7 mouse cellular contexts compared by ENCODE assay signal in genomic region chr10:79793738-79794490, GRCm38 (mm10). TPM values are rescaled to one million over a fixed set of nuclear protein-coding genes. Genes with fewer than 3 reads are reported as not detected.
DNase-seq lines count a peak whose midpoint lies in the region; ATAC-seq lines count a peak whose summit lies in the region.

No protein-coding gene starts in this region.

- no peaks in the 10 kb centered on the region for H3K36me3 ChIP-seq in heart, embryonic 11.5 days (ENCODE audit: control insufficient read depth, insufficient read depth, low read length)
- no peaks in the 10 kb centered on the region for H3K36me3 ChIP-seq in midbrain, embryonic 13.5 days

- no peaks in the 10 kb centered on the region for H3K9me3 ChIP-seq in heart, embryonic 11.5 days (replicated peaks; ENCODE audit: control insufficient read depth, low read length)
- H3K9me3 ChIP-seq in midbrain, embryonic 13.5 days = no peaks in the 10 kb centered on the region

- peak overlapping the region; percentile 93 for H3K4me2 ChIP-seq in heart, embryonic 11.5 days
- H3K4me2 ChIP-seq in midbrain, embryonic 13.5 days (replicated peaks) = peak overlapping the region; percentile 93

- H3K4me1 ChIP-seq in heart, embryonic 11.5 days (ENCODE audit: control insufficient read depth, insufficient read depth, low read length) = peaks cover 10% of the 10 kb centered on the region
- peaks cover 43% of the 10 kb centered on the region for H3K4me1 ChIP-seq in midbrain, embryonic 13.5 days (replicated peaks)

- peak overlapping the region; percentile 42 for H3K27ac ChIP-seq in heart, embryonic 11.5 days (ENCODE audit: low read depth, low read length)
- H3K27ac ChIP-seq in midbrain, embryonic 13.5 days = peak overlapping the region; percentile 95

- H3K9ac ChIP-seq in heart, embryonic 11.5 days (ENCODE audit: low read depth, low read length) = peak overlapping the region; percentile 94
- H3K9ac ChIP-seq in midbrain, embryonic 13.5 days (replicated peaks) = peak overlapping the region; percentile 99

- H3K27me3 ChIP-seq in heart, embryonic 11.5 days (ENCODE audit: control insufficient read depth, insufficient read depth, low read length) = no peaks in the 10 kb centered on the region
- H3K27me3 ChIP-seq in midbrain, embryonic 13.5 days = no peaks in the 10 kb centered on the region

- ATAC-seq in heart, embryonic 11.5 days (replicated peaks; ENCODE audit: insufficient number of reproducible peaks, low FRiP score, low TSS enrichment) = no peak
- ATAC-seq in midbrain, embryonic 13.5 days = peak; percentile 38

- 2% methylated on average over 36 of the region's 38 CpGs for WGBS in heart, embryonic 11.5 days (ENCODE audit: insufficient replicate concordance)
- WGBS in midbrain, embryonic 13.5 days = 1% methylated on average over 35 of the region's 38 CpGs

- peak overlapping the region; percentile 87 for H3K4me3 ChIP-seq in heart, embryonic 11.5 days (ENCODE audit: low read depth, low read length)
- peak overlapping the region; percentile 96 for H3K4me3 ChIP-seq in midbrain, embryonic 13.5 days (replicated peaks)

- peak; percentile 32 to 34 for DNase-seq in thymus, adult 18-20 months
- DNase-seq in thymus, postnatal 36 days = no peak
- peak; percentile 68 for DNase-seq in cerebellum, adult 9-10 months
- DNase-seq in layer of hippocampus, adult 9-11 months = peak; percentile 67
- DNase-seq in c-Kit-positive CD71-positive TER-119-positive erythroid progenitor cells, embryonic 14.5 days (ENCODE audit: low spot score) = no peak

RNA-seq across cellular contexts. Expression of gene Palm, which starts 0.5 kb away (rescaled TPM):
- polyA plus RNA-seq in heart, embryonic 11.5 days (2014; fragmentation: Nextera tagmentation; extraction: Ambion mirVana) = 66.6 and 70.1 TPM in 2 replicates
- polyA plus RNA-seq in midbrain, embryonic 13.5 days (2015; fragmentation: Nextera tagmentation; extraction: Ambion mirVana) = 246 and 261 TPM in 2 replicates

RNA-seq across cellular contexts. Expression of gene Prss57, which starts 3.2 kb away (rescaled TPM):
- not detected in 2 replicates for polyA plus RNA-seq in heart, embryonic 11.5 days (2014; fragmentation: Nextera tagmentation; extraction: Ambion mirVana)
- polyA plus RNA-seq in midbrain, embryonic 13.5 days (2015; fragmentation: Nextera tagmentation; extraction: Ambion mirVana) = not detected in 2 replicates

RNA-seq across cellular contexts. Expression of gene Fstl3, which starts 16.8 kb away (rescaled TPM):
- 11.4 TPM in 2 replicates for polyA plus RNA-seq in heart, embryonic 11.5 days (2014; fragmentation: Nextera tagmentation; extraction: Ambion mirVana)
- 0.63 and 1.1 TPM in 2 replicates for polyA plus RNA-seq in midbrain, embryonic 13.5 days (2015; fragmentation: Nextera tagmentation; extraction: Ambion mirVana)

RNA-seq across cellular contexts. Expression of gene Misp, which starts 26.9 kb away (rescaled TPM):
- 0.63 and 0.89 TPM in 2 replicates for polyA plus RNA-seq in heart, embryonic 11.5 days (2014; fragmentation: Nextera tagmentation; extraction: Ambion mirVana)
- 0.36 and 0.85 TPM in 2 replicates for polyA plus RNA-seq in midbrain, embryonic 13.5 days (2015; fragmentation: Nextera tagmentation; extraction: Ambion mirVana)

RNA-seq across cellular contexts. Expression of gene Rnf126, which starts 27.2 kb away (rescaled TPM):
- polyA plus RNA-seq in heart, embryonic 11.5 days (2014; fragmentation: Nextera tagmentation; extraction: Ambion mirVana) = 63.1 and 69.0 TPM in 2 replicates
- 71.5 and 82.3 TPM in 2 replicates for polyA plus RNA-seq in midbrain, embryonic 13.5 days (2015; fragmentation: Nextera tagmentation; extraction: Ambion mirVana)

Comparison
In these comparisons a context has a peak if more than half of its experiments do, and no peak if none do; other contexts are left out.
1. DNase-seq: peak in thymus, adult 18-20 months (2 of 2), cerebellum, adult 9-10 months (single experiment) and layer of hippocampus, adult 9-11 months (single experiment); none in thymus, postnatal 36 days (0 of 2) and c-Kit-positive CD71-positive TER-119-positive erythroid progenitor cells, embryonic 14.5 days (single experiment).